Mouse (Mus musculus): ENCODE measurements at regions not wholly inside any gene's neighbourhood (a gene's known extent, or its start where the extent isn't known, plus 50 kb on each side); places are given as distances from the start of the nearest gene placed in this dataset.

DNA sequence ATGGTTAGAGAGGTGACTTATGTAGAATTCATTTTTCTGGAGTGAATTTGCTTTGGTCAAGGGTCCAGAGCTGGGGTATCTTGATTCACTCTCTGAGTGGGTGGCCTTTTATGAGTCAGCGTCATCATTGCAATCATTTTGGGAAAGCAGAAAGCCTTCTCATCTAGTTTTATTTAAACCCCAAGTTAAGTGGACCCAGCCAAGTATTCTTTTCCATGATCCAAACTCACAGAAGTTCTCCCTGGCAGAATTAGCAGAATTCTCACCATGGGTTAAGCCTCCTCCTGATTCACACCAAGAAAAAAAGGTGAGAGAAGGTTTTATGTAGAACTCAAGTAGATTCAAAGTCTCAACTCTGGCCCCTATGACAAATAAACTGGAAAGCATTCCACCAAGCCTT is 211.8 kb downstream of the Sox11 start:
- TF ChIP-seq CTCF (IDR thresholded peaks at IDR 0.05; ENCODE audit: low read depth, low read length) (no peak), TAL1 (conservative IDR thresholded peaks at IDR 0.05; ENCODE audit: low read depth, low read length) (no peak)
